Mouse (Mus musculus): ENCODE data around the gene Ap1m1.

DNA sequence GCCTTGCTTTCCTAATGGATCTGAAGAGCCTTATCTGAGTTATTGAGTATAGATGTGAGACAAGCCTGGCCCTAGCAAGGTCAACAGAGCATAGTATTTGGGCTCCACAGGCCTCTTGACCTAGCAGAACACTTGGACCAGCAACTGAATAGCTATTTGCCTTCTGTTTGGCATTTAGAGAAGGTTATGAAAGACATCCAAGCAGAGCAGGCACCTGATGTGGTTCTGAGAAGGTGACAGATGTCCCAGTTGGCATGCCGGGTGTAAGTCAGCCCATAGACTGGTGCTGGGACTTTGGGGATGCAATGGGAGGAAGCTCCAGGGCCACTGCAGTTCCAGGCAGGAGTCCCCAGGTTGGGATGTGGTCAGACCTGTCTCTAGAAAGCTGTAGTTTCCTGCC lies 2.4 kb downstream of the Ap1m1 start:
- TF ChIP-seq CTCF (IDR thresholded peaks at IDR 0.05; ENCODE audit: borderline replicate concordance, insufficient read depth, low read length) = no peak
- TF ChIP-seq POLR2A (IDR thresholded peaks at IDR 0.05; ENCODE audit: low read depth, low read length) = no peak
